Mouse (Mus musculus) embryo, embryonic 11.5 days (tissue): ENCODE data around the gene Olfr11.

Experiments
- DNase-seq: peaks from one replicate; pipeline ENCODE4 v3.0.0-alpha.2; 2012; ENCODE audit warnings: low read depth, low spot score

The Olfr11 gene

GRCm38 (mm10) chr13:21642418-21642817 is at the start of gene Olfr11:
Gene Olfr11 (minus strand): TSS chr13:21642518.
- no peak for DNase-seq

DNA sequence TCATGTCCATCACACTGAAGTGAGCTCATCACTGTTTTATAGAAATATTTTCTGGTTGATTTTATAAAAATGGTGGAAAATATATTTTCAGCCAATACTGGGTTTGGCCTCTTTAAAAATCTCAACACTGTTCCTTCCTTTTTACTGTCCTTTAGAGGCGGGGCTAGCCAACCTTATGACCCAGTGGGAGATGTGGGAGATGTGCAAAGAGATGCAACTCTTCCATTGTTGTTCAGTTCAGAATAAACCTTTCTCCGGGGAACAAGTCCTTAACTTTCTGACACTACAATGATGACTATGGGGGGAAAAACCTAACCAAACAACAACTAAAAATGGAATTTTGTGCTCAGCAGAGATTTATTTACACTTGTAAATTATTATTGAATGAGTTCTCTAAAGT is 35.0 kb upstream of the Olfr11 start, which contains the start of gene Olfr1360:
Olfr1360 (minus strand) TSS at position 101 of the 400 bp plus-strand sequence.
- DNase-seq: no peak

DNA sequence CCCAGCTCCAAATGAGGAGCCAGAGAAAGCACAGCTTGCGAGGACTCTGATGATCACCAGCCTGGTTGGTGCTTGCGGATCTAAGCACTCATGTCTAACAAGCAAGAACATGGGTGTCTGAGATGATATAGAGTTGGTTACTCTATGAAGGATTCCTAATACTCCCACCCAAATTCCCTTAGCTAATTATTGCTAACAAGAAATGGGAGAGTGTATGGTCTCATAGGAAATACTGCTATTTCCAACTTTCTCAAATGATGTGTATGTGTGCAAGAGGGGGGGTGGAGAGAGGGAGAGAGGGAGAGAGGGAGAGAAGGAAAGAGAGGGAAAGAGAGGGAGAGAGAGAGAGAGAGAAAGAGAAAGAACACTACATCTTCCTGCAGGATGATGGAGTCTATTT is 21.0 kb upstream of the Olfr11 start, which contains the start of gene Olfr1361:
Olfr1361 (minus strand) TSS at position 101 of the 400 bp plus-strand sequence.
- no peak for DNase-seq

DNA sequence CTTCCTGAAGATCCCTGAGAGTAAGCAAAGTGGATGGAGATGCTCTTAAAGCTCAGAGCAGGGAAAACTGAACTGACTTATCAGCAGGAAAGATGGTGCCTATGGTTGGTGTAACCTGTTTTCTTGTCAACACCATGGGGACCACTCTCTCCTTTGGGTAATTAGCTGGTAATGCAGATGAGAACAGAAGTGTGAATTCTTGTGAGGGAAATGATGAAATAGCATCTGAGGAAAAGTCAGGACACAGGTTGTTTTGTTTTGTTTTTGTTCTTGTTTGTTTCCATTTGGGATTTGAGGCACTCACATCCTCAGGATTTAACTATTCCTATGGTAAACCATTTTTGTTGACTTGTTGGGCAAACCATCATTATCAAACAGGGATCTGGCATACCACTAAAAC is 28.4 kb downstream of the Olfr11 start, which contains the start of gene Olfr1362:
Olfr1362 (minus strand) TSS at position 101 of the 400 bp plus-strand sequence.
- no peak for DNase-seq

GRCm38 (mm10) chr13:21591618-21592017 is 50.7 kb downstream of the Olfr11 start:
- no peak for DNase-seq
